Mouse (Mus musculus) olfactory bulb, adult 2 months (tissue): ENCODE data around the gene Fbxo2.

Experiments
- CTCF ChIP-seq: fragments of 200-500 bp; IDR thresholded peaks from 2 replicates; pipeline ENCODE4 v1.5.1; 2012; ENCODE audit warnings: low read depth, mild to moderate bottlenecking, low read length, moderate library complexity; ENCODE audit not compliant: insufficient read depth
- POLR2A ChIP-seq: fragments of 200-500 bp; IDR thresholded peaks from 2 replicates; pipeline ENCODE4 v1.6.1; 2012; ENCODE audit warnings: mild to moderate bottlenecking, low read depth, low read length, moderate library complexity; ENCODE audit not compliant: insufficient read depth

GRCm38 (mm10) chr4:148143721-148144120, 16.7 kb upstream of the Fbxo2 start:
- TF ChIP-seq POLR2A (no peak), CTCF (no peak)
